ENCODE assay signal across 8 mouse cellular contexts in the genomic region with DNA sequence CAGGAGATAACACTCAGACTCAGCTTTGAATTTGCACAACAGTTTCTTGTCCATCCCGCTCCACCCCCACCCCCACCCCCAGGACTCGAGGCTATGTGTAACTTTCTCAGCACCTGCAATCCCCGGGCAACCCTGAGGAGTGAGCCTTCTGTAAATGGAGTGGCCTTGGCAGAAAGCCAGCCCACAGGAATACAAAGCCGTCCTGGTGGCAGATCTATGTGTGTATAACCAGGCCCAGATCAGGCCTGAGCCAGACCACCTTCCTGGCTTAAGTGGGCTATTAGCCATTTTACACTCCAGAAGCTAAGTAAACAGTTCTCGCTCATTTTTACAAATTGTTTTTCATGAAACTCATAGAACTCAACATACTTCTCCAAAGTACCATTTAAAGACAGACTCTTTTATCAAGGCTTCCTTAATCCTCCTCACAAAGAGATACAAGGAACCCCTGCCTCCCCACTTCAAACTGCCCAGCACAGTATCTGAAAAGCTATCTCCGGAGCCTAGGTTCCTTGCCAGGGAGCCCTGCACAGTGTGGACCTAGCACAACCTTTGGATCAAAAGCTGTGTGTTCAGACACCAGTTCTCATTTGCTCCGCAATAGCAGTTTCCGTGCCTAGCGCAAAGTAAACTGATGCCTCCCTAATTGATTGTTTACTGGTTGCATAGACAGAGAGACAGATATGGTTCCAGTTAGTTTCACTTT. TPM values are rescaled to one million over a fixed set of nuclear protein-coding genes. Genes with fewer than 3 reads are reported as not detected.
DNase-seq lines count a peak whose midpoint lies in the region; ATAC-seq and TF ChIP-seq lines count a peak whose summit lies in the region.

No protein-coding gene starts in this region.

- H3K4me3 ChIP-seq in neural tube, embryonic 12.5 days: no peak overlapping the region
- H3K4me3 ChIP-seq in neural tube, embryonic 15.5 days (replicated peaks): no peak overlapping the region
- no peak overlapping the region for H3K4me3 ChIP-seq in heart, postnatal 0 days (ENCODE audit: low read depth, low read length)
- no peak overlapping the region for H3K4me3 ChIP-seq in limb, embryonic 14.5 days (replicated peaks; ENCODE audit: low read length)
- no peak overlapping the region for H3K4me3 ChIP-seq in small intestine, adult 2 months (ENCODE audit: low read depth, low read length)

- H3K27me3 ChIP-seq in neural tube, embryonic 12.5 days (replicated peaks): no peaks in the 10 kb centered on the region
- H3K27me3 ChIP-seq in neural tube, embryonic 15.5 days (replicated peaks): no peaks in the 10 kb centered on the region
- no peaks in the 10 kb centered on the region for H3K27me3 ChIP-seq in heart, postnatal 0 days (ENCODE audit: control insufficient read depth, insufficient read depth, low read length)
- no peaks in the 10 kb centered on the region for H3K27me3 ChIP-seq in limb, embryonic 14.5 days (ENCODE audit: control insufficient read depth, insufficient read depth, low read length)
- H3K27me3 ChIP-seq in small intestine, adult 2 months (ENCODE audit: control insufficient read depth, insufficient read depth, low read length): no peaks in the 10 kb centered on the region

- peaks cover 20% of the 10 kb centered on the region; the same call in 1 of the 2 replicates for H3K4me1 ChIP-seq in neural tube, embryonic 12.5 days
- H3K4me1 ChIP-seq in neural tube, embryonic 15.5 days: peaks cover 27% of the 10 kb centered on the region
- H3K4me1 ChIP-seq in heart, postnatal 0 days (ENCODE audit: control insufficient read depth, insufficient read depth): peaks cover 13% of the 10 kb centered on the region
- peaks cover 18% of the 10 kb centered on the region for H3K4me1 ChIP-seq in limb, embryonic 14.5 days (ENCODE audit: control insufficient read depth, insufficient read depth, low read length)
- peaks cover 23% of the 10 kb centered on the region for H3K4me1 ChIP-seq in small intestine, adult 2 months (ENCODE audit: control insufficient read depth, insufficient read depth, insufficient read length, low read length)

- H3K9me3 ChIP-seq in neural tube, embryonic 12.5 days: no peaks in the 10 kb centered on the region
- H3K9me3 ChIP-seq in neural tube, embryonic 15.5 days (replicated peaks): no peaks in the 10 kb centered on the region
- H3K9me3 ChIP-seq in heart, postnatal 0 days (replicated peaks; ENCODE audit: control insufficient read depth, low read length): no peaks in the 10 kb centered on the region
- no peaks in the 10 kb centered on the region for H3K9me3 ChIP-seq in limb, embryonic 14.5 days (ENCODE audit: control insufficient read depth, low read length)

- peak; percentile 60 for DNase-seq in adrenal gland, postnatal 25 days
- peak; percentile 62 for DNase-seq in heart, postnatal 0 days (ENCODE audit: low spot score)
- peak; percentile 57 for DNase-seq in limb, embryonic 14.5 days (ENCODE audit: low spot score)
- no peak for DNase-seq in spleen, postnatal 10 days (ENCODE audit: low spot score in 2 of 2)
- no peak for DNase-seq in layer of hippocampus, adult 8-10 months (ENCODE audit: low spot score in 2 of 2)

- 56% methylated on average over 9 of the region's 9 CpGs for WGBS in neural tube, embryonic 12.5 days
- WGBS in neural tube, embryonic 15.5 days: 46% methylated on average over 9 of the region's 9 CpGs
- 48% methylated on average over 9 of the region's 9 CpGs for WGBS in heart, postnatal 0 days
- 33% methylated on average over 9 of the region's 9 CpGs for WGBS in limb, embryonic 14.5 days
- 18% methylated on average over 9 of the region's 9 CpGs for WGBS in small intestine, adult 2 months

- H3K4me2 ChIP-seq in neural tube, embryonic 12.5 days (replicated peaks): no peak overlapping the region
- H3K4me2 ChIP-seq in neural tube, embryonic 15.5 days: no peak overlapping the region
- H3K4me2 ChIP-seq in heart, postnatal 0 days (ENCODE audit: low read depth, low read length): 0 out of 2 replicates have a peak overlapping the region, but pooled peaks have one; percentile 1
- 0 out of 2 replicates have a peak overlapping the region, but pooled peaks have one; percentile 8 for H3K4me2 ChIP-seq in limb, embryonic 14.5 days (replicated peaks; ENCODE audit: low read depth, low read length, severe bottlenecking)

- no peaks in the 10 kb centered on the region for H3K36me3 ChIP-seq in neural tube, embryonic 12.5 days
- H3K36me3 ChIP-seq in neural tube, embryonic 15.5 days: no peaks in the 10 kb centered on the region
- H3K36me3 ChIP-seq in heart, postnatal 0 days (replicated peaks; ENCODE audit: control insufficient read depth, insufficient read depth, low read length): peaks cover 8% of the 10 kb centered on the region; the same call in 1 of the 2 replicates
- peaks cover 7% of the 10 kb centered on the region for H3K36me3 ChIP-seq in limb, embryonic 14.5 days (ENCODE audit: control insufficient read depth, insufficient read depth, low read length)
- peaks cover 12% of the 10 kb centered on the region for H3K36me3 ChIP-seq in small intestine, adult 2 months (ENCODE audit: control insufficient read depth, insufficient read depth, low read length)

- H3K27ac ChIP-seq in neural tube, embryonic 12.5 days: no peak overlapping the region
- H3K27ac ChIP-seq in neural tube, embryonic 15.5 days (replicated peaks): no peak overlapping the region
- 0 out of 2 replicates have a peak overlapping the region, but pooled peaks have one; percentile 53 for H3K27ac ChIP-seq in heart, postnatal 0 days (ENCODE audit: low read depth)
- 0 out of 2 replicates have a peak overlapping the region, but pooled peaks have one; percentile 46 for H3K27ac ChIP-seq in limb, embryonic 14.5 days (replicated peaks; ENCODE audit: low read depth, low read length)
- peak overlapping the region; percentile 43 for H3K27ac ChIP-seq in small intestine, adult 2 months (ENCODE audit: insufficient read depth, low read depth, low read length)

- no peak for TF ChIP-seq CTCF in heart, postnatal 0 days (IDR thresholded peaks at IDR 0.05; ENCODE audit: low read depth)
- TF ChIP-seq CTCF in small intestine, adult 2 months (IDR thresholded peaks at IDR 0.05; ENCODE audit: extremely low read depth, insufficient read length, insufficient replicate concordance, low read depth, low read length): no peak

- 0 out of 2 replicates have a peak, but pooled peaks have one; percentile 44 for ATAC-seq in neural tube, embryonic 12.5 days (ENCODE audit: low FRiP score, low read depth)
- ATAC-seq in neural tube, embryonic 15.5 days (ENCODE audit: low FRiP score): no peak
- ATAC-seq in heart, postnatal 0 days (ENCODE audit: insufficient read depth, low read depth): peak; percentile 63
- ATAC-seq in limb, embryonic 14.5 days (ENCODE audit: low FRiP score, low read depth): no peak

- no peak overlapping the region for H3K9ac ChIP-seq in neural tube, embryonic 12.5 days
- no peak overlapping the region for H3K9ac ChIP-seq in neural tube, embryonic 15.5 days (replicated peaks)
- H3K9ac ChIP-seq in heart, postnatal 0 days (replicated peaks; ENCODE audit: low read depth, low read length): peak overlapping the region; percentile 15; the same call in 1 of the 2 replicates
- peak overlapping the region; percentile 0; the same call in 1 of the 2 replicates for H3K9ac ChIP-seq in limb, embryonic 14.5 days (ENCODE audit: low read depth, low read length, severe bottlenecking)

- no peak for TF ChIP-seq EP300 in heart, postnatal 0 days (IDR thresholded peaks at IDR 0.05; ENCODE audit: low read depth)

- TF ChIP-seq POLR2A in limb, embryonic 14.5 days (IDR thresholded peaks at IDR 0.05; ENCODE audit: borderline replicate concordance, extremely low read depth, insufficient read depth, insufficient read length): no peak
- no peak for TF ChIP-seq POLR2A in small intestine, adult 2 months (IDR thresholded peaks at IDR 0.05; ENCODE audit: low read depth, low read length)

RNA-seq across cellular contexts. Expression of a gene that starts 7.7 kb away (rescaled TPM):
- 5.6 and 8.2 TPM in 2 replicates for polyA plus RNA-seq in neural tube, embryonic 12.5 days (2016; fragmentation: Nextera tagmentation; extraction: Ambion mirVana)
- 3.9 and 8.6 TPM in 2 replicates for polyA plus RNA-seq in neural tube, embryonic 15.5 days (2015; fragmentation: Nextera tagmentation; extraction: Ambion mirVana)
- 23.6 and 35.1 TPM in 2 replicates for total RNA-seq in adrenal gland, postnatal 25 days (2021)
- total RNA-seq in heart, postnatal 0 days (2014; rRNA removed; ENCODE audit: low replicate concordance): 11.4 and 15.0 TPM in 2 replicates
- 5.2 and 5.6 TPM in 2 replicates for polyA plus RNA-seq in heart, postnatal 0 days (2015; fragmentation: Nextera tagmentation; extraction: Ambion mirVana)
- 22.4 and 24.8 TPM in 2 replicates for polyA plus RNA-seq in limb, embryonic 14.5 days (2012; rRNA removed)
- polyA plus RNA-seq in limb, embryonic 14.5 days (2014; fragmentation: Nextera tagmentation; extraction: Ambion mirVana): 15.4 and 18.4 TPM in 2 replicates
- polyA plus RNA-seq in small intestine, adult 2 months (2012; rRNA removed): 18.4 and 45.0 TPM in 2 replicates
- 10 to 100 TPM; 13.2 to 19.0 (median 15.6) TPM for total RNA-seq in layer of hippocampus, adult 8-10 months (2022)

RNA-seq across cellular contexts. Expression of a gene that starts 11.0 kb away (rescaled TPM):
- 62.6 and 71.5 TPM in 2 replicates for polyA plus RNA-seq in neural tube, embryonic 12.5 days (2016; fragmentation: Nextera tagmentation; extraction: Ambion mirVana)
- polyA plus RNA-seq in neural tube, embryonic 15.5 days (2015; fragmentation: Nextera tagmentation; extraction: Ambion mirVana): 121 and 136 TPM in 2 replicates
- 18.2 and 29.6 TPM in 2 replicates for total RNA-seq in adrenal gland, postnatal 25 days (2021)
- total RNA-seq in heart, postnatal 0 days (2014; rRNA removed; ENCODE audit: low replicate concordance): 16.4 and 52.8 TPM in 2 replicates
- 21.7 and 23.3 TPM in 2 replicates for polyA plus RNA-seq in heart, postnatal 0 days (2015; fragmentation: Nextera tagmentation; extraction: Ambion mirVana)
- 47.2 and 57.5 TPM in 2 replicates for polyA plus RNA-seq in limb, embryonic 14.5 days (2012; rRNA removed)
- polyA plus RNA-seq in limb, embryonic 14.5 days (2014; fragmentation: Nextera tagmentation; extraction: Ambion mirVana): 28.7 and 30.4 TPM in 2 replicates
- polyA plus RNA-seq in small intestine, adult 2 months (2012; rRNA removed): 9.9 and 21.3 TPM in 2 replicates
- total RNA-seq in layer of hippocampus, adult 8-10 months (2022): 10 to 100 TPM; 65.2 to 77.4 (median 75.3) TPM

RNA-seq across cellular contexts. Expression of a gene that starts 37.8 kb away (rescaled TPM):
- 13.8 and 15.4 TPM in 2 replicates for polyA plus RNA-seq in neural tube, embryonic 12.5 days (2016; fragmentation: Nextera tagmentation; extraction: Ambion mirVana)
- polyA plus RNA-seq in neural tube, embryonic 15.5 days (2015; fragmentation: Nextera tagmentation; extraction: Ambion mirVana): 8.5 and 11.5 TPM in 2 replicates
- total RNA-seq in adrenal gland, postnatal 25 days (2021): 0.64 and 1.7 TPM in 2 replicates
- total RNA-seq in heart, postnatal 0 days (2014; rRNA removed; ENCODE audit: low replicate concordance): 0.69 and 0.89 TPM in 2 replicates
- polyA plus RNA-seq in heart, postnatal 0 days (2015; fragmentation: Nextera tagmentation; extraction: Ambion mirVana): 0.08 TPM in 1 of 2 replicates, not detected in the other
- 12.2 and 24.8 TPM in 2 replicates for polyA plus RNA-seq in limb, embryonic 14.5 days (2012; rRNA removed)
- 1.7 and 2.7 TPM in 2 replicates for polyA plus RNA-seq in limb, embryonic 14.5 days (2014; fragmentation: Nextera tagmentation; extraction: Ambion mirVana)
- 0.91 and 1.3 TPM in 2 replicates for polyA plus RNA-seq in small intestine, adult 2 months (2012; rRNA removed)
- 100 to 1,000 TPM in 1 of 4 experiments, 10 to 100 TPM in 3; 92.3 to 112 (median 95.9) TPM for total RNA-seq in layer of hippocampus, adult 8-10 months (2022)

RNA-seq across cellular contexts. Expression of a gene that starts 37.8 kb away (rescaled TPM):
- 48.7 and 51.6 TPM in 2 replicates for polyA plus RNA-seq in neural tube, embryonic 12.5 days (2016; fragmentation: Nextera tagmentation; extraction: Ambion mirVana)
- 52.3 and 54.2 TPM in 2 replicates for polyA plus RNA-seq in neural tube, embryonic 15.5 days (2015; fragmentation: Nextera tagmentation; extraction: Ambion mirVana)
- 10.0 and 13.3 TPM in 2 replicates for total RNA-seq in adrenal gland, postnatal 25 days (2021)
- 21.1 and 39.9 TPM in 2 replicates for total RNA-seq in heart, postnatal 0 days (2014; rRNA removed; ENCODE audit: low replicate concordance)
- 14.4 and 16.3 TPM in 2 replicates for polyA plus RNA-seq in heart, postnatal 0 days (2015; fragmentation: Nextera tagmentation; extraction: Ambion mirVana)
- 493 and 711 TPM in 2 replicates for polyA plus RNA-seq in limb, embryonic 14.5 days (2012; rRNA removed)
- 143 and 153 TPM in 2 replicates for polyA plus RNA-seq in limb, embryonic 14.5 days (2014; fragmentation: Nextera tagmentation; extraction: Ambion mirVana)
- 27.5 and 31.4 TPM in 2 replicates for polyA plus RNA-seq in small intestine, adult 2 months (2012; rRNA removed)
- 10 to 100 TPM; 12.8 to 17.1 (median 13.6) TPM for total RNA-seq in layer of hippocampus, adult 8-10 months (2022)

Comparison
In these comparisons a context has a peak if more than half of its experiments do, and no peak if none do; other contexts are left out.
1. ATAC-seq: peak in neural tube, embryonic 12.5 days (single experiment) and heart, postnatal 0 days (single experiment); none in neural tube, embryonic 15.5 days (single experiment) and limb, embryonic 14.5 days (single experiment).
2. H3K27ac ChIP-seq: peak in heart, postnatal 0 days (single experiment), limb, embryonic 14.5 days (single experiment) and small intestine, adult 2 months (single experiment); none in neural tube, embryonic 12.5 days (single experiment) and neural tube, embryonic 15.5 days (single experiment).
3. H3K4me2 ChIP-seq: peak in heart, postnatal 0 days (single experiment) and limb, embryonic 14.5 days (single experiment); none in neural tube, embryonic 12.5 days (single experiment) and neural tube, embryonic 15.5 days (single experiment).
4. H3K9ac ChIP-seq: peak in heart, postnatal 0 days (single experiment) and limb, embryonic 14.5 days (single experiment); none in neural tube, embryonic 12.5 days (single experiment) and neural tube, embryonic 15.5 days (single experiment).
5. DNase-seq: peak in adrenal gland, postnatal 25 days (single experiment), heart, postnatal 0 days (single experiment) and limb, embryonic 14.5 days (single experiment); none in spleen, postnatal 10 days (0 of 2) and layer of hippocampus, adult 8-10 months (0 of 2).